Mouse (Mus musculus): Measurements from ENCODE around the gene Pde3b. TPM values are rescaled to one million over a fixed set of nuclear protein-coding genes. Genes with fewer than 3 reads are reported as not detected.
"Not testable (repeated sequence)": the region's sequence is repeated elsewhere in the genome, so short reads cannot be mapped to it uniquely, and the experiment has no call there.

Pde3b gene
- polyA plus RNA-seq, 1 experiment from 2014 or later: 6.9 TPM

- DNase-seq (no peak), ATAC-seq (ENCODE audit: low FRiP score, low TSS enrichment) (no peak)
- H3K27ac ChIP-seq (replicated peaks; ENCODE audit: low read depth, low read length): no peak overlapping the region
- H3K4me3 ChIP-seq (replicated peaks; ENCODE audit: low read depth, low read length): no peak overlapping the region
- no peak overlapping the region for H3K9ac ChIP-seq (replicated peaks; ENCODE audit: low read length)
- no peaks in the 10 kb centered on the region for H3K4me1 ChIP-seq (ENCODE audit: control insufficient read depth, insufficient read depth, low read length)
- no peak overlapping the region for H3K4me2 ChIP-seq (ENCODE audit: low read length)
- H3K9me3 ChIP-seq (ENCODE audit: control insufficient read depth, low read length): no peaks in the 10 kb centered on the region
- no peaks in the 10 kb centered on the region for H3K36me3 ChIP-seq (ENCODE audit: control insufficient read depth, insufficient read depth, low read length)
- no peaks in the 10 kb centered on the region for H3K27me3 ChIP-seq (ENCODE audit: control insufficient read depth, insufficient read depth, low read length)
These were observed 77.5 kb downstream of the Pde3b start for GRCm38 (mm10) chr7:114492540-114492939.

- DNase-seq (no peak), ATAC-seq (ENCODE audit: low FRiP score, low TSS enrichment) (no peak)
- Histone ChIP-seq H3K4me3 (replicated peaks; ENCODE audit: low read depth, low read length) (no peak overlapping the region), H3K4me2 (ENCODE audit: low read length) (no peak overlapping the region), H3K27me3 (ENCODE audit: control insufficient read depth, insufficient read depth, low read length) (no peaks in the 10 kb centered on the region), H3K9me3 (ENCODE audit: control insufficient read depth, low read length) (no peaks in the 10 kb centered on the region), H3K27ac (replicated peaks; ENCODE audit: low read depth, low read length) (no peak overlapping the region), H3K4me1 (ENCODE audit: control insufficient read depth, insufficient read depth, low read length) (no peaks in the 10 kb centered on the region), H3K36me3 (ENCODE audit: control insufficient read depth, insufficient read depth, low read length) (no peaks in the 10 kb centered on the region), H3K9ac (replicated peaks; ENCODE audit: low read length) (no peak overlapping the region)
- 93% methylated on average over 5 of the region's 5 CpGs for WGBS
These were observed 79.0 kb downstream of the Pde3b start for GRCm38 (mm10) chr7:114494033-114494432.

- Histone ChIP-seq H3K27me3 (ENCODE audit: control insufficient read depth, insufficient read depth, low read length) (no peaks in the 10 kb centered on the region), H3K36me3 (ENCODE audit: control insufficient read depth, insufficient read depth, low read length) (no peaks in the 10 kb centered on the region), H3K9ac (replicated peaks; ENCODE audit: low read length) (no peak overlapping the region), H3K4me1 (ENCODE audit: control insufficient read depth, insufficient read depth, low read length) (no peaks in the 10 kb centered on the region), H3K4me2 (ENCODE audit: low read length) (no peak overlapping the region), H3K9me3 (ENCODE audit: control insufficient read depth, low read length) (no peaks in the 10 kb centered on the region), H3K27ac (replicated peaks; ENCODE audit: low read depth, low read length) (no peak overlapping the region), H3K4me3 (replicated peaks; ENCODE audit: low read depth, low read length) (no peak overlapping the region)
- WGBS: 78% methylated on average over 1 of the region's 1 CpGs
- DNase-seq: peak; percentile 53
- no peak for ATAC-seq (ENCODE audit: low FRiP score, low TSS enrichment)
These were observed 84.2 kb downstream of the Pde3b start for GRCm38 (mm10) chr7:114499293-114499692.

- DNase-seq (no peak), ATAC-seq (ENCODE audit: low FRiP score, low TSS enrichment) (no peak)
- H3K27me3 ChIP-seq (ENCODE audit: control insufficient read depth, insufficient read depth, low read length): no peaks in the 10 kb centered on the region
- H3K4me3 ChIP-seq (replicated peaks; ENCODE audit: low read depth, low read length): no peak overlapping the region
- no peaks in the 10 kb centered on the region for H3K9me3 ChIP-seq (ENCODE audit: control insufficient read depth, low read length)
- H3K4me2 ChIP-seq (ENCODE audit: low read length): no peak overlapping the region
- 0 out of 2 replicates have a peak, but pooled peaks cover 3% of the 10 kb centered on the region for H3K36me3 ChIP-seq (ENCODE audit: control insufficient read depth, insufficient read depth, low read length)
- H3K4me1 ChIP-seq (ENCODE audit: control insufficient read depth, insufficient read depth, low read length): no peaks in the 10 kb centered on the region
- WGBS: 91% methylated on average over 2 of the region's 2 CpGs
- H3K27ac ChIP-seq (replicated peaks; ENCODE audit: low read depth, low read length): no peak overlapping the region
- H3K9ac ChIP-seq (replicated peaks; ENCODE audit: low read length): no peak overlapping the region
These were observed 93.8 kb downstream of the Pde3b start for GRCm38 (mm10) chr7:114508879-114509278.

GRCm38 (mm10) chr7:114520122-114520521, 105.0 kb downstream of the Pde3b start:
- H3K4me2 ChIP-seq (ENCODE audit: low read length): no peak overlapping the region
- no peaks in the 10 kb centered on the region for H3K4me1 ChIP-seq (ENCODE audit: control insufficient read depth, insufficient read depth, low read length)
- no peak overlapping the region for H3K4me3 ChIP-seq (replicated peaks; ENCODE audit: low read depth, low read length)
- DNase-seq (no peak), ATAC-seq (ENCODE audit: low FRiP score, low TSS enrichment) (no peak)
- no peak overlapping the region for H3K27ac ChIP-seq (replicated peaks; ENCODE audit: low read depth, low read length)
- H3K9me3 ChIP-seq (ENCODE audit: control insufficient read depth, low read length): no peaks in the 10 kb centered on the region
- no peak overlapping the region for H3K9ac ChIP-seq (replicated peaks; ENCODE audit: low read length)
- no peaks in the 10 kb centered on the region for H3K27me3 ChIP-seq (ENCODE audit: control insufficient read depth, insufficient read depth, low read length)
- WGBS: 100% methylated on average over 1 of the region's 1 CpGs
- H3K36me3 ChIP-seq (ENCODE audit: control insufficient read depth, insufficient read depth, low read length): 0 out of 2 replicates have a peak, but pooled peaks cover 3% of the 10 kb centered on the region

GRCm38 (mm10) chr7:114526245-114526644, 111.2 kb downstream of the Pde3b start:
- Histone ChIP-seq H3K4me2 (ENCODE audit: low read length) (no peak overlapping the region), H3K9me3 (ENCODE audit: control insufficient read depth, low read length) (no peaks in the 10 kb centered on the region), H3K27ac (replicated peaks; ENCODE audit: low read depth, low read length) (no peak overlapping the region), H3K36me3 (ENCODE audit: control insufficient read depth, insufficient read depth, low read length) (0 out of 2 replicates have a peak, but pooled peaks cover 3% of the 10 kb centered on the region), H3K4me1 (ENCODE audit: control insufficient read depth, insufficient read depth, low read length) (no peaks in the 10 kb centered on the region), H3K9ac (replicated peaks; ENCODE audit: low read length) (no peak overlapping the region), H3K27me3 (ENCODE audit: control insufficient read depth, insufficient read depth, low read length) (no peaks in the 10 kb centered on the region), H3K4me3 (replicated peaks; ENCODE audit: low read depth, low read length) (no peak overlapping the region)
- ATAC-seq (ENCODE audit: low FRiP score, low TSS enrichment): no peak
- WGBS: 96% methylated on average over 1 of the region's 1 CpGs
- DNase-seq: no peak

GRCm38 (mm10) chr7:114536179-114536578, 121.1 kb downstream of the Pde3b start:
- Histone ChIP-seq H3K27ac (replicated peaks; ENCODE audit: low read depth, low read length) (no peak overlapping the region), H3K4me3 (replicated peaks; ENCODE audit: low read depth, low read length) (no peak overlapping the region), H3K27me3 (ENCODE audit: control insufficient read depth, insufficient read depth, low read length) (no peaks in the 10 kb centered on the region), H3K9me3 (ENCODE audit: control insufficient read depth, low read length) (no peaks in the 10 kb centered on the region), H3K36me3 (ENCODE audit: control insufficient read depth, insufficient read depth, low read length) (peaks cover 20% of the 10 kb centered on the region), H3K9ac (replicated peaks; ENCODE audit: low read length) (no peak overlapping the region), H3K4me2 (ENCODE audit: low read length) (no peak overlapping the region), H3K4me1 (ENCODE audit: control insufficient read depth, insufficient read depth, low read length) (no peaks in the 10 kb centered on the region)
- no peak for ATAC-seq (ENCODE audit: low FRiP score, low TSS enrichment)
- DNase-seq: no peak
- 100% methylated on average over 1 of the region's 1 CpGs for WGBS

- Histone ChIP-seq H3K4me3 (replicated peaks; ENCODE audit: low read depth, low read length) (peak within 1 kb of the TSS; percentile 62), H3K4me1 (ENCODE audit: control insufficient read depth, insufficient read depth, low read length) (no peaks in the 10 kb centered on the region), H3K36me3 (ENCODE audit: control insufficient read depth, insufficient read depth, low read length) (no peaks in the 10 kb centered on the region), H3K4me2 (ENCODE audit: low read length) (peak within 1 kb of the TSS; percentile 79), H3K27me3 (ENCODE audit: control insufficient read depth, insufficient read depth, low read length) (no peaks in the 10 kb centered on the region), H3K27ac (replicated peaks; ENCODE audit: low read depth, low read length) (peak within 1 kb of the TSS; percentile 71), H3K9ac (replicated peaks; ENCODE audit: low read length) (peak within 1 kb of the TSS; percentile 54), H3K9me3 (ENCODE audit: control insufficient read depth, low read length) (no peaks in the 10 kb centered on the region)
- ATAC-seq (ENCODE audit: low FRiP score, low TSS enrichment) (peak; percentile 100), DNase-seq (peak; percentile 96)
- 3% methylated on average over 56 of the region's 56 CpGs for WGBS
These were observed 147.6 kb downstream of the Pde3b start, which contains the start of gene Cyp2r1 for GRCm38 (mm10) chr7:114562531-114563241. Gene Cyp2r1, minus strand, starts transcription at chr7:114562972.

- not testable (repeated sequence) for DNase-seq; H3K27me3 ChIP-seq (ENCODE audit: control insufficient read depth, insufficient read depth, low read length); H3K4me3 ChIP-seq (replicated peaks; ENCODE audit: low read depth, low read length); H3K9me3 ChIP-seq (ENCODE audit: control insufficient read depth, low read length); H3K36me3 ChIP-seq (ENCODE audit: control insufficient read depth, insufficient read depth, low read length); H3K4me2 ChIP-seq (ENCODE audit: low read length); ATAC-seq (ENCODE audit: low FRiP score, low TSS enrichment); H3K9ac ChIP-seq (replicated peaks; ENCODE audit: low read length); H3K27ac ChIP-seq (replicated peaks; ENCODE audit: low read depth, low read length); H3K4me1 ChIP-seq (ENCODE audit: control insufficient read depth, insufficient read depth, low read length)
- WGBS: 90% methylated on average over 4 of the region's 4 CpGs
These were observed 158.8 kb downstream of the Pde3b start for GRCm38 (mm10) chr7:114573866-114574265.
